Mouse (Mus musculus): Measurements from ENCODE around the gene Fopnl.

Fopnl gene

GRCm38 (mm10) chr16:14306451-14306850 is 10.8 kb downstream of the Fopnl start:
- DNase-seq (ENCODE audit: low spot score) = no peak

- DNase-seq (ENCODE audit: low spot score) = no peak
These were observed 12.4 kb downstream of the Fopnl start for GRCm38 (mm10) chr16:14304791-14305190.

- no peak for DNase-seq (ENCODE audit: low spot score)
These were observed 13.5 kb downstream of the Fopnl start for GRCm38 (mm10) chr16:14303676-14304075.

- DNase-seq (ENCODE audit: low spot score) = no peak
These were observed 14.1 kb downstream of the Fopnl start for GRCm38 (mm10) chr16:14303148-14303547.

- DNase-seq (ENCODE audit: low spot score) = no peak
These were observed 18.7 kb downstream of the Fopnl start for GRCm38 (mm10) chr16:14298461-14298860.

GRCm38 (mm10) chr16:14297746-14298145 is 19.5 kb downstream of the Fopnl start:
- no peak for DNase-seq (ENCODE audit: low spot score)

- no peak for DNase-seq (ENCODE audit: low spot score)
These were observed 20.1 kb downstream of the Fopnl start for GRCm38 (mm10) chr16:14297137-14297536.

- no peak for DNase-seq (ENCODE audit: low spot score)
These were observed 20.6 kb downstream of the Fopnl start for GRCm38 (mm10) chr16:14296544-14297124.

GRCm38 (mm10) chr16:14295291-14295690 is 21.9 kb downstream of the Fopnl start:
- no peak for DNase-seq (ENCODE audit: low spot score)

- DNase-seq (ENCODE audit: low spot score) = no peak
These were observed 24.7 kb downstream of the Fopnl start for GRCm38 (mm10) chr16:14292205-14293199.

GRCm38 (mm10) chr16:14291223-14291622 is 26.0 kb downstream of the Fopnl start, which contains the start of gene Myh11:
Myh11 (minus strand) TSS chr16:14291372.
- DNase-seq (ENCODE audit: low spot score) = peak; percentile 81

GRCm38 (mm10) chr16:14272374-14272965 is 44.7 kb downstream of the Fopnl start:
- no peak for DNase-seq (ENCODE audit: low spot score)

GRCm38 (mm10) chr16:14265203-14265920 is 51.8 kb downstream of the Fopnl start:
- DNase-seq (ENCODE audit: low spot score) = peak; percentile 18

GRCm38 (mm10) chr16:14264504-14264903 is 52.7 kb downstream of the Fopnl start:
- DNase-seq (ENCODE audit: low spot score) = peak; percentile 33

- no peak for DNase-seq (ENCODE audit: low spot score)
These were observed 54.0 kb downstream of the Fopnl start for GRCm38 (mm10) chr16:14263241-14263640.

GRCm38 (mm10) chr16:14262410-14262809 is 54.8 kb downstream of the Fopnl start:
- no peak for DNase-seq (ENCODE audit: low spot score)

GRCm38 (mm10) chr16:14258856-14259255 is 58.3 kb downstream of the Fopnl start:
- DNase-seq (ENCODE audit: low spot score) = peak; percentile 43

GRCm38 (mm10) chr16:14253586-14253985 is 63.6 kb downstream of the Fopnl start:
- DNase-seq (ENCODE audit: low spot score) = peak; percentile 21

GRCm38 (mm10) chr16:14252877-14253276 is 64.3 kb downstream of the Fopnl start:
- no peak for DNase-seq (ENCODE audit: low spot score)

- no peak for DNase-seq (ENCODE audit: low spot score)
These were observed 67.3 kb downstream of the Fopnl start for GRCm38 (mm10) chr16:14249913-14250312.

All from lung, postnatal 25 days (tissue).